Mouse (Mus musculus): ENCODE results near the gene Il17re.

- no peak for TF ChIP-seq CTCF (IDR thresholded peaks at IDR 0.05; ENCODE audit: low read depth, low read length)
- TF ChIP-seq POLR2A (IDR thresholded peaks at IDR 0.05; ENCODE audit: borderline replicate concordance, low read depth, low read length) = no peak
Observed at GRCm38 (mm10) chr6:113487125-113487576, 28.9 kb downstream of the Il17re start.
